Mouse (Mus musculus): ENCODE data around the gene Psmb5.
A peak's percentile ranks its signal among the peaks of the same experiment; 100 is the strongest.

DNA sequence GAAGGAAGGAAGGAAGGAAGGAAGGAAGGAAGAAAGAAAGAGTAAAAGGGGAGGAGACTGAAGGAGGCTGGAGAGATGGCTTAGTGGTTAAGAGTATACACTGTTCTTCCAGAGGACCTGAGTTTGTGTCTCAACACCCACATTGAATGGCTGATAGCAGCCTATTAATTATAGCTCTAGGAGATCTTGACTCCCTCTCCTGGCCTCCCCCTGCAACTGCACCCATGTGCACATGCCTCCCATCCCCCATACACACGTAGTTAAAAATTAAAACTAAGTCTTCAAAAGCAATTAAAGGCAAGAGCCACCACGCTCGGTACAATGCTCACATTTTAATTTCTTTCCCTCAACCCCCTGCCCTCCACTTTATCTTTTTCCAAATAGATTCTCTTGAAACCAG lies 23.8 kb downstream of the Psmb5 start:
- TF ChIP-seq CTCF (IDR thresholded peaks at IDR 0.05; ENCODE audit: low read depth) (peak; percentile 55), EP300 (IDR thresholded peaks at IDR 0.05; ENCODE audit: low read depth) (no peak)
